Mouse (Mus musculus) mouse trophoblast stem cell (cell line): ENCODE data around the gene Ppm1h.

Experiments
- in situ Hi-C, 2 experiments: fragments of 300-500 bp; cut with MseI, MboI; formaldehyde crosslinking; loops; 2 replicates in 1 of 2; 3 replicates in 1 of 2; pipeline ENCODE4 v1.15.1; 2025

Gene Ppm1h

DNA sequence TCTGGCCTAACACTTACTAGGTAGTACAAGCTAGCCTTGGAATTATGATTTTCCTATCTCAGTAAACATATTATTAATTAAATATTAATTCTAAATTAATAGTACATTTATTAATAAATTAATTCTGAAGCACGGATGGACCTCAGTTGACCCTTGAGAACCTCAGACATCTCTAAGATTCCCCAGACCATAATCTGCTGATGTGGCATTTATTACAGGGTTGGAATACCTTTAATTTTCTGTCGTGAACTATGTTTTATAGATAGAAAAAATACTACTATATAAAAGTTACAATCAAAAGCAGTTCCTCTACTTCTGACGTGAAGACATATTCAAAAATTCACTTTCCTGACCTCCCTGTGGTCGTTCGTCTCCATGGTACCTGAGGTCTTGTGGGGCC is 19.8 kb downstream of the Ppm1h start:
- in situ Hi-C loops: no loop called here

- in situ Hi-C loops: no loop called here
Measured at GRCm38 (mm10) chr10:122704901-122705300, 26.3 kb downstream of the Ppm1h start.

- in situ Hi-C loops: no loop called here
Measured at GRCm38 (mm10) chr10:122705457-122705856, 26.9 kb downstream of the Ppm1h start.

DNA sequence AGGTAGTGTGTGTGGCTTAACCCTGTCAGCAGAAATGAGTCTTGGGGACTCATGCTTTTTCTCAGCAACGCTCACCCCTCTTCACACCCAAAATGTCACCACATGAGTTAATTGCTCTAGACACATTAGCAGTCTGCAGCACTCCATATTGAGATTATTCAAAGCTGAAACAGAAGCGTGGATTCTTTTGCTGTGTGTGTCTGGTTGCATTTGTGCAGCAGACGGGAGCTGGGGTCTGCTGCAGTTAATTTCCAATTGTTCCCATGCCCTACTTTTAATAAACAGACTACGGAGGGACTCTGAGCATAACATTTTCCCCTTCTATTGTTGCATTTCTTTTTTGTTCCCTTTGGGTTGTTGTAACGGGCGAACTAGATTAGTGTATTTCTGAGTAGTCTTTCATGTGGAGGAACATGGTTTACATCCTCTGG is 32.8 kb downstream of the Ppm1h start:
- in situ Hi-C loops: no loop called here

- in situ Hi-C loops: no loop called here
Measured at GRCm38 (mm10) chr10:122712307-122712706, 33.7 kb downstream of the Ppm1h start.

GRCm38 (mm10) chr10:122715856-122716255 is 37.3 kb downstream of the Ppm1h start:
- in situ Hi-C loops: no loop called here

DNA sequence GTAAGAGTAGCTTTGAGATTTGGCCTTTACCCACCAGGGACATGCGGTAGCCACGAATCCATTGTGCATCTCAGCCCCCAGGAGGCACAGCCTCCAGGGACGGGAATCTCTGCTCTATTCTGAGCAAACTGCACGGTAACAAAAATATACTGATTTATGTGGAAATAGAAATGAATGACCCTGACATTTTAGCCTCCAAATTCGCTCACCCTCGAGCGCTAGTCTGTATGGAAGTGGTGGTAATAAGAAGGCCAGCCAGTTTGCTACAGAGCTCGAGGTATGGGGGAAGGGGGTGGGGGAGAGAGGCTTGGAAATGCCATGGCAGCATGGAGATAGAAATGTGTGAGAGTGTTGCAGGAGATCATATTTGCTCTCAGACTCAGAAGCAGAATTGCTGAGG is 37.7 kb downstream of the Ppm1h start:
- in situ Hi-C loops: no loop called here

DNA sequence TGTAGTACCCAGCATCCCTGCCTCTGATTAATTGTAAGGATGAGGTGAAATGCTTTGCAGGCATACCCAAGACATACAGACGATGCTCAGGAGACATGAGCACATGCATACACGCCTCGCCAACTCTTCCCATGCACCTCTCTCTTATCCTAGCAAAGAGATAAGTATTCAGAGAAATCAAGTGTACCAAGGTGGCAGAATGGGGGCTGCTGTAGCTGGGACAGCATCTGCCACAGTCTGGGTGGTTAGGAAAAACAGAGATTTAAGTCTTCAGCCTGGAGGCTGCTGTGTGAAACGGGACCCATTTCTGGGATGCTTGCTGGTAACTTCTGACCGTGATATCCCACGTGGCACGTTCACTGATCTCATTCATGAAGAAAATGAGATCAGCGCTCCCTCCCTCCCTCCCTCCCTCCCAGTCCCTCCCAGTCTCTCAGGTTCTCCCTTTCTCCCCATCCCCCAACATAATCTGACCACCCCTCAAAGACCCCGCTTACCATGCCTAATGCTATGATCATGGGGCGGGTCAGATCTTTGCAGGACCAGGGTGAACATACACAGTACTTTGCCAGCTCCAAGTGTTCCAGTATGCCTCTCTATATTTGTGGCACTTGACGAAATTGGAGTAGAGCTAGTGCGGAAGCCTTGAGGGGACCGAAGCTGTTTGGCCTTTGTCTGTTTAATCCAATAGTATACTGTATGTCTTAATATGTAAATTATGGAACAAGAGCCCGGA is 38.3 kb downstream of the Ppm1h start:
- in situ Hi-C loops: no loop called here

DNA sequence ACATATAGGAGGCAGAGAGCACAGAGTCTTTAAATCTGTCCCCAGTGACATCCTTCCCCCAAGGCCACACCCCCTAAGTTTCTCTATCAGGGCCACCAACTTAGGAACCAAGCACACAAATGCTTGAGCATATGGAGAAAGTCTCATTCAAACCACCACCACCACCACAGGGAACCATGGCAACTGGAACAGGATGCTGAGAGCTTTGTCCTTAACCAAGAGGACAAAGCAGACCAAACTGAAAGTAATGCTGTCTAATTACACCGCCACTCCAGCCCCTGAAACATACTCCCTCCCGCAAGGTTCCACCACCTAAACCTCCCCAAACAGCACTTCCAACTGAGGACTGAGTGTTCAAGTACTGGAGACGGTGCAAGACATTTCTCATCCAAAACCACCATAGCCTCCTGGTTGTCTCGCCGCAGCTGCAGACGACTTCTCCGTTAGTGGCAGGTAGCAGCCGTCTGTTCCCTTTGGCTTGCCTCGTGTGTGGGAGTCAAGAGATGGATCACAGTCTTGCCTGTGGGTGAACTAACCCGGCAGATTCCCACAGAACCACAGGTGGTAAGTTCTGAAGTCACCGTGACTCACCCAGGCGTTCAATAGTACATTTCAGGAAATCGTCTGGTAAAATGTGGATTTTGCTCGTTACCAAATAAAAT is 39.3 kb downstream of the Ppm1h start:
- in situ Hi-C loops: no loop called here

DNA sequence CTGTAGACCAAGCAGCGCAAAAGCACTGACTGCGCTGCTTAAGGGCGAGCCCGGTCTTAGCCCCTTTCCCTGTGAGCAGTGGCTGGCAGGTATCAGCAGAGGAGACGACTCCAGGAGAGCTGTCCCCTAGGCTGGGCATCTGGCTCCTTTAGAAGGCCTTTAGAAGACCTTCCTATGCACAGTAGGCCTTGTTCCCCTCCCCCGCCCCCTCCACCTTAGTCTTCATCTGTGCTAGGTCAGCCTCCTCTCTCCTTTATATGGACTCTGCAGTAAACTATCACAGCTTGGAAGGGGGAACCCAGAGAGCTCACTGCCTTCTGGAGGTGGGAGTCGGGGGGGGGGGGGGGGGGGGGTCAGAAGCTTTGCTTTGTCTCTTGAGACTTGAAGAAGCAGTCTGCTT is 40.4 kb downstream of the Ppm1h start:
- in situ Hi-C loops: no loop called here

DNA sequence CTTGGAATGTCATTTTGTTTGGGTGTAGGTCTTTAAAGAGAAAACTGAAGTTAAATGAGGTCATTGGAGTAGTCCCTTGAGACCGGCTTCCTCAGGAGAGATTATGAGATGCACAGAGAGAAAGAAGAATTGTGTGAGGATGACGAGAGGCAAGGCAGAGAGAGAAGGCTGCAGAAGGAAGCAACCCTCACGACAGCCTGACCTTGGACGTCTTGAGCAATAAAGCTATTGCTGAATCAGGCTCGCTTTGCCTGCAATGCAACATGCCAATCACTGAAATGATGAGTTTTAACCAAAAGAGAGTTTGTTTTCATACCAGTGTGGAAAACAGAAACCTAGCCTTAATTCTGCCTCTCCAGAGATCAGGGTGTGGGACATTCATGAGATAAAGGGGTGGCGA is 43.5 kb downstream of the Ppm1h start:
- in situ Hi-C loops: no loop called here

GRCm38 (mm10) chr10:122724692-122725091 is 46.1 kb downstream of the Ppm1h start:
- in situ Hi-C loops: no loop called here

GRCm38 (mm10) chr10:122727228-122727627 is 48.7 kb downstream of the Ppm1h start:
- in situ Hi-C loops: no loop called here

DNA sequence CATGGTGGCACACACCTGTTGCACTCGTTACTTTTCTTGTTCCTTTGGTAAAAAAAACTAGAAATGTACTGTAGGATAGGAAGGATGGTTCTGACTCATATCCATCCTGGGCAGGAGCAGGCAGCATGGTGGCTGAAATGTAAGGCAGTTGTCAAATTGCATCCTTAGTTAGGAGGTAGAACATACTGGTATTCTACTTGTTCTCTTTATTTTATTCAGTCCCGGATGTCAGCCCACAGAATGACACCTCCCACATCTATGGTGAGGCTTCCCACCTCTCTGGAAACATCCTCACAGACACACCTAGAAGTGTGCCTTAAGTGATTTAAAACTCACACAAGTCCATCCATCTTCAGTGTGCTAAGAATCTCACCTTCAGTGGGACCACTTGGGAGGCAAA is 49.6 kb downstream of the Ppm1h start:
- in situ Hi-C loops: no loop called here

- in situ Hi-C loops: no loop called here
Measured at GRCm38 (mm10) chr10:122732146-122732545, 53.6 kb downstream of the Ppm1h start.

- in situ Hi-C loops: no loop called here
Measured at GRCm38 (mm10) chr10:122734521-122734920, 56.0 kb downstream of the Ppm1h start.

GRCm38 (mm10) chr10:122735284-122735784 is 56.8 kb downstream of the Ppm1h start:
- in situ Hi-C loops: no loop called here

DNA sequence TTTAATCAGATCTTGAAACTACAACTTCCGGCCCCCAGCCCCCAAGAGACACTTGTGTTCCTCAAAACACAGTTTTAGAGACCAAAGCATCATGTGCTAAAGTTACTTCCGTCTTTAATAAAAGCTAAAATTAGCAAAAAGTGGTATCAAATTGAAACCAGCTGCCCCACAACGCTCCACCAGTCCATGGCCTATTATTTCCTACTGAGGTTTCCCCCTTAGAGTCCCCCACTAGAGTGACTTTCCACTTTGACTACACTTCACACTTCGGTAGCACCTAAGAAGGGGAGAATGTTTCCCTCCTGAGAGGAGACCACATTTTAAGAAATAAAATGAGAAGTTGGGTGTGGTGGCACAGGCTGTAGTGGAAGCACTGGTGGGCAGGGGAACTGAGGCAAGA is 58.3 kb downstream of the Ppm1h start:
- in situ Hi-C loops: no loop called here

GRCm38 (mm10) chr10:122738526-122738925 is 60.0 kb downstream of the Ppm1h start:
- in situ Hi-C loops: no loop called here

GRCm38 (mm10) chr10:122739037-122739436 is 60.5 kb downstream of the Ppm1h start:
- in situ Hi-C loops: no loop called here

GRCm38 (mm10) chr10:122740117-122740516 is 61.6 kb downstream of the Ppm1h start:
- in situ Hi-C loops: no loop called here

DNA sequence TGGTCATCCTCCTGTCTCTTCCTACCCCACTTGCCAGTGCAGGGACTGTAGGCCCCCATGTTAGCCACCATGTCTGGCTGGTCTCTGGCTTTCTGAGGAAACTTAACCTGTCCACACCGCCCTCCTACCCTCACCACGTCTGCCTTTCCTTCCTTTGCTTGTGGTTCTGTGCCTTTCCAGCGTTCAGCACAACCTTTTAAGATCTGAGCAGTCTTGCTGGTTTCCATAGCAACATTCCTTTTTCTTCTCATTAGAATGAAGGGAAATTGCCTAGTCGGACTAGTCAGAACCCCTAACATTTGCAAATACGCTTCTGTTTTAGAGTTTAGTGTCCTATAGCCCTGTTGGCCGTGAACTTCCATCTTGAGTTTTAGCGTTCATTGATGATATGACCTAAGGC is 62.6 kb downstream of the Ppm1h start:
- in situ Hi-C loops: no loop called here

DNA sequence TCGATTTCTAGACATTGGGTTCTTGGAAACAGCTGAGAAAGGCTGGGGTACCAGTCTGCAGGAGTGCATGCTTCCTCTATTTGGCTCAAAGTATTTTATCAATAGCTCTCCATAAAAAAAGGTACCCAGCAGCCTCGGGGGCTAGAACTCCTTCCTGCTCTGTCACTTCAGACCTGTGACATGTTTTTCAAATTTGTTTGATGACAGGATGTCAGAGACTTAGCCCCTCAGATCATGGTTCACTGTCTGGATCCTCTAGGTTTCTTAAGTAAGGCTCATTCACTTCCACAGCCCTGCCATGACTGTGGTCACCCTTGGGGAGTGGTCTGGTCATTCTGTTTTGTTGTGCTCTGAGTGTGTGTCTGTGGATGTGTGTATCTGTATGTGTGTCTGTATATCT is 63.6 kb downstream of the Ppm1h start:
- in situ Hi-C loops: no loop called here
